Mouse (Mus musculus) heart, embryonic 14.5 days (tissue): ENCODE results near the gene Plscr1. TPM values are rescaled to one million over a fixed set of nuclear protein-coding genes. Genes with fewer than 3 reads are reported as not detected.

Source experiments
- ATAC-seq: fragments of 200-750 bp; cut with Nextera tagmentation; 2 replicates; pipeline ENCODE4 v1.8.0; 2017; ENCODE audit warnings: low read depth, moderate TSS enrichment; ENCODE audit not compliant: insufficient number of reproducible peaks, insufficient read depth, low FRiP score
- H3K27ac ChIP-seq, 2 experiments: fragments of 200-500 bp in 1 of 2; fragments of 300-500 bp in 1 of 2; sonication (generic) in 1 of 2; replicated peaks in 1 of 2; 2 replicates each; pipeline ENCODE4 v1.5.1; 2012 to 2014; ENCODE audit warnings: low read depth in 2 of 2, low read length in 2 of 2, control low read depth in 1 of 2, mild to moderate bottlenecking in 1 of 2, mixed read lengths in 1 of 2; ENCODE audit not compliant: control insufficient read depth in 1 of 2, insufficient read depth in 1 of 2
- H3K27me3 ChIP-seq: fragments of 300-500 bp; sonication (generic); 2 replicates; pipeline ENCODE4 v1.6.1; 2014; ENCODE audit warnings: mild to moderate bottlenecking, low read length, control low read depth; ENCODE audit not compliant: control insufficient read depth, insufficient read depth
- H3K36me3 ChIP-seq: fragments of 300-500 bp; sonication (generic); 2 replicates; pipeline ENCODE4 v1.6.1; 2014; ENCODE audit warnings: mild to moderate bottlenecking, control low read depth, low read length, mixed read lengths; ENCODE audit not compliant: control insufficient read depth, insufficient read depth
- H3K4me1 ChIP-seq, 2 experiments: fragments of 200-500 bp in 1 of 2; fragments of 300-500 bp in 1 of 2; sonication (generic) in 1 of 2; 2 replicates each; pipeline ENCODE4 v1.6.1; 2012 to 2014; ENCODE audit warnings: low read length in 2 of 2, control low read depth in 1 of 2, mixed read lengths in 1 of 2; ENCODE audit not compliant: control insufficient read depth in 2 of 2, insufficient read depth in 2 of 2
- H3K4me2 ChIP-seq: fragments of 300-500 bp; sonication (generic); 2 replicates; pipeline ENCODE4 v1.6.1; 2014; ENCODE audit warnings: mild to moderate bottlenecking, low read length
- H3K4me3 ChIP-seq, 2 experiments: fragments of 200-500 bp in 1 of 2; fragments of 300-500 bp in 1 of 2; sonication (generic) in 1 of 2; 2 replicates each; pipeline ENCODE4 v1.5.1; 2012 to 2014; ENCODE audit warnings: low read length in 2 of 2, mild to moderate bottlenecking in 2 of 2, control low read depth in 1 of 2, low read depth in 1 of 2, moderate library complexity in 1 of 2; ENCODE audit not compliant: control insufficient read depth in 1 of 2, insufficient read depth in 1 of 2
- H3K9ac ChIP-seq: fragments of 300-500 bp; sonication (generic); 2 replicates; pipeline ENCODE4 v1.6.1; 2014; ENCODE audit warnings: mild to moderate bottlenecking, low read length
- H3K9me3 ChIP-seq: fragments of 300-500 bp; sonication (generic); 2 replicates; pipeline ENCODE4 v1.6.1; 2016; ENCODE audit warnings: low read length, control low read depth; ENCODE audit not compliant: control insufficient read depth
- WGBS: fragments of 180-500 bp; shearing (Covaris S2); extraction: QIAGEN DNeasy Blood & Tissue Kit; methylation state at CpG from one replicate; pipeline ENCODE4 v1.1.7; 2014; 5-methylcytosine and 5-hydroxymethylcytosine counted together
- polyA plus RNA-seq: library from polyadenylated mRNA; unstranded; fragments of >200 nt; fragmentation: Nextera tagmentation; extraction: Ambion mirVana; gene quantifications from 2 replicates; pipeline ENCODE4 v1.2.1, GENCODE M21; 2014

Gene Plscr1
- polyA plus RNA-seq, 1 experiment from 2014 or later = 29.9 TPM

DNA sequence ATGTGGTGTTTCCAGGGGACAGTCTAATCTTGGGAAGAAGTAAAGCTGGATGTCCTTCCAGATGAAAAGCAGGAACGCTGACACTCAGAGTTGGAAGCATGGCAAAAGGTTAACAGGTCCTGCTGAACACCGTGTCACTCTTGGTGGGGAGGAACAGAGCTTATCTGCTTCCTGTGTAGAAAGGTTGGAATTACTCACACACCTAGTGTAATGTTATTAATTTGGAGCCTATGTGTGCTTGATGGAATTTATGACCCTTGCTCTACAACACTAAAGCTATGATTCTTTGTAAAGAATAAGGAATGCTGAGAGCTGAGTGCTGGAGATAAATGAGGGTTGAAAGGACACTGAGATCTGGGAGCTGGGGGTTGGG lies 19.7 kb upstream of the Plscr1 start:
- Histone ChIP-seq H3K4me2 (no peak overlapping the region), H3K27me3 (no peaks in the 10 kb centered on the region), H3K4me1 (peaks cover 0 to 2% of the 10 kb centered on the region in 2 experiments; a peak in 1 of 4 replicates), H3K36me3 (no peaks in the 10 kb centered on the region), H3K9me3 (no peaks in the 10 kb centered on the region), H3K9ac (no peak overlapping the region), H3K4me3 (no peak overlapping the region), H3K27ac (no peak overlapping the region)
- 31% methylated on average over 2 of the region's 2 CpGs for WGBS
- no peak for ATAC-seq

DNA sequence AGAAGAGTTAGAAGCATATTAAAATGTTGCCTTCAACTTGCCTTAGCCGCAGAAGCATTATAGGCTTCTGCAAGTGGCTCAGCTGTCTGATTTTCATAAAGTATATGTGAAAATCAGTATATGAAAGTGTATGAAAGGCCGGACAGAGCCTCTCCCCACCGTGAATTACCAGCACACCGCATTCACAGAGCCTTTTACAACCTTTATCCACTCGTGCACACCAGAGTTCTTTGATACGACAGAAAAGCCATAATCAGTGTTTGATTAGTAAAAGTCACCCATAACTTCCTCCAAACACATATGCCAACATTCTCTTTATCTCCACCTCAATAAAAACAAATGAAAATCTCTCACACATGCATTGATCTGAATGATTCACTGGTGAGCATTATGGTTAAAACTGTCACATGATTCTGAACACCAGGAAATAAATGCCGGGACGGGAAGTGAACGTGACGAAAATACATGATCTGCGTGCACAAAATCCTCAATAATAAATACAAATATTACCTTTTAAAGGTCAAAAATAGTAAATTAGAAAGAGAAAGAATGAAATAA lies 14.6 kb upstream of the Plscr1 start:
- Histone ChIP-seq H3K27ac (no peak overlapping the region), H3K9ac (no peak overlapping the region), H3K4me1 (no peaks in the 10 kb centered on the region), H3K4me2 (no peak overlapping the region), H3K27me3 (no peaks in the 10 kb centered on the region), H3K36me3 (no peaks in the 10 kb centered on the region), H3K9me3 (no peaks in the 10 kb centered on the region), H3K4me3 (no peak overlapping the region)
- no peak for ATAC-seq
- WGBS = 85% methylated on average over 11 of the region's 11 CpGs

DNA sequence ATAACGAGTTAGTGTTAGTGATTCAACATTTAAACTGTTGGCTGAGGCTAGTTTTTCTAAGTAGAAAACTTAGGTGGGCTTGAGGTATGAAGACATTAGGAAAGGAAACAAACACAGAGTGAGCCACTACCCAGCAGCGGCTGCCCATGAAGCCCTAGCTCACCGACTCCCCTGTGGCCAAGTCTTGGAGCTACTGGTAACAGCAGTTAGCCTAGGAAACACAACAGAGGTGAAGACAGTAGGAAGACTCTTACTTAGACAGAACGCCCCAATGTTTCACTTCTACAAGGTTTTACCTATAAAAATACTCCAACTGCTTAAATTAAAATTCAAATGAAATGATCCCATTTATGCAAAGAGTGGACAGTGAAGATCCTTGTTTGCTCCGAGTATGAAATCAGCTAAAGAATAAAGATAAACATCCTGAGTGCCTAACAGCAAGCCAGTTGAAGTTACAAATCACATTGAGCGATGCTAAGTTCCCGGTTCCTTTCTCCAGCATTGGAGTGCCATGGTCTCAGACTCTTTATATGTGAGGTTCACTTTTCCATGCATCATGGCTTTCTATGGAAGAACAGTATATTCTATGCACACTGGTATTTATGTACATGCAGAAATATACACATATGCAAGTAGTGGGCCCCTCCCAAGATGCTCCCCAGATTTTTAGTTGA lies 640 bp upstream of the Plscr1 start:
- no peak overlapping the region for H3K27ac ChIP-seq
- no peak overlapping the region for H3K9ac ChIP-seq
- H3K4me2 ChIP-seq = no peak overlapping the region
- no peak overlapping the region for H3K4me3 ChIP-seq
- no peaks in the 10 kb centered on the region for H3K9me3 ChIP-seq
- no peaks in the 10 kb centered on the region for H3K27me3 ChIP-seq
- peaks cover 2 to 9% of the 10 kb centered on the region in 2 experiments for H3K4me1 ChIP-seq
- 78% methylated on average over 7 of the region's 7 CpGs for WGBS
- H3K36me3 ChIP-seq = no peaks in the 10 kb centered on the region
- no peak for ATAC-seq

DNA sequence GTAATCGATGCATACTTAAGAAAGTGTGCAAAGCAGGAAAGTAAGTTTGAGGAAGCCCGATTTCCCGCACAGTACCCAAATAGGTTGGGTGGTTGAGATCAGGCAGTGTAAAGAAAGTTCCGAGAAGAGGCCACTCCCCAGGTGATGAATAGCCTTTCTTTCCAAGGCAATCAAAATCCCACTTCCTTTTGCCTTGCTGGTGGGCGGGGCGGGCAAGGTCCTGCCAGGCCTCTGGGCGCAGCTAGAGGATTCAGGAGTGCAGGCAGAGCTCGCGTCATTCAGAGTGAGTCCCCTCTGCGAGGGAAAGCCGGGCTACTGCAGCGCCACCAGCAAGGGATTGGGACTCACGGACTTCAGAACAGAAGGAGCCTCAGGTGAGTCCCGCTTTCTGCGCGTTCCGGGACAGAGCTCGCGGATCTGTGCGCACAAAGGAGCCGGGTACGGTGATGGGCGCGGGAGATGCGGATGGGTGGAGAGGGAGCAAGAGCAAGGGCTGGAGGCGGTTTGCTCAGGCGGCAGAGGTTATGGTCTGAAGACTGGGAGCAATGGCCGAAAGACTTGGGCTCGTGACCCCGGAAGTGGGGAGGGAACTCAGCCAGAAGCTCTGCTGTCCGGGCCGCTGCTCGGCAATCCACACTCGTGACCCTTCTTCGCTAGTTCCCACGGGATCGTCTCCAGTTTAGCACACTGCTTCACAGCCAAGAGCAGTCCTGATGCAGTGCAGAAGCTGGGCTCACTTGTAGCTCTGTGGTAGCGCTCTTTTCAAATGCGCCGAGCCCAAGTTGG lies 630 bp downstream of the Plscr1 start:
- under 1% methylated on average over 40 of the region's 40 CpGs for WGBS
- Histone ChIP-seq H3K27me3 (no peaks in the 10 kb centered on the region), H3K36me3 (no peaks in the 10 kb centered on the region)

DNA sequence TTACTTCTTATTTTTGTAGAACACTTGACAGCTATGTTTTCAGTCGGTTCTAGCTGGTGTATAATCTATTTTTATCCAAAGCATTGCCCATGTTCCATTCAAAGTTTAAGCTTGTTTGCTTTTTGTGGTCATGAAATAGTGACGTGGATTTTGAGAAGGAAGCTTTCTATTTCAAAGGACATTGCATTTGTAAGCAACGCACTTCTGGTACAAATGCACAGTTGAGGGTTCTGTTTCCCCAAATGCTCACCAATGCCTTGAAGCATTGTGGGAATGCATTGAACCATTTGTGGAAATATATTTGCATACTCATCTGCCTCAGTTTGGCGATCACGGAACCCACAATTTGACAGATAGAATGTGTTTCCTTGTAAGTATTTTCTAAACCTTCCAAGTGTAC lies 3.2 kb downstream of the Plscr1 start:
- Histone ChIP-seq H3K9ac (no peak overlapping the region), H3K9me3 (no peaks in the 10 kb centered on the region), H3K36me3 (0 out of 2 replicates have a peak, but pooled peaks cover 4% of the 10 kb centered on the region), H3K27me3 (no peaks in the 10 kb centered on the region), H3K4me1 (peaks cover 2 to 9% of the 10 kb centered on the region in 2 experiments), H3K4me3 (no peak overlapping the region), H3K4me2 (no peak overlapping the region), H3K27ac (no peak overlapping the region)
- 76% methylated on average over 5 of the region's 5 CpGs for WGBS
- ATAC-seq = no peak

More for the DNA sequence above, 630 bp downstream of the Plscr1 start:
- H3K9ac ChIP-seq = peak overlapping the region; percentile 84
- peak overlapping the region; percentile 97 to 99 for H3K27ac ChIP-seq
- H3K9me3 ChIP-seq = no peaks in the 10 kb centered on the region
- H3K4me3 ChIP-seq = peak overlapping the region; percentile 69 to 91
- H3K4me1 ChIP-seq = peaks cover 2 to 9% of the 10 kb centered on the region in 2 experiments
- ATAC-seq = peak; percentile 92
- peak overlapping the region; percentile 83 for H3K4me2 ChIP-seq

DNA sequence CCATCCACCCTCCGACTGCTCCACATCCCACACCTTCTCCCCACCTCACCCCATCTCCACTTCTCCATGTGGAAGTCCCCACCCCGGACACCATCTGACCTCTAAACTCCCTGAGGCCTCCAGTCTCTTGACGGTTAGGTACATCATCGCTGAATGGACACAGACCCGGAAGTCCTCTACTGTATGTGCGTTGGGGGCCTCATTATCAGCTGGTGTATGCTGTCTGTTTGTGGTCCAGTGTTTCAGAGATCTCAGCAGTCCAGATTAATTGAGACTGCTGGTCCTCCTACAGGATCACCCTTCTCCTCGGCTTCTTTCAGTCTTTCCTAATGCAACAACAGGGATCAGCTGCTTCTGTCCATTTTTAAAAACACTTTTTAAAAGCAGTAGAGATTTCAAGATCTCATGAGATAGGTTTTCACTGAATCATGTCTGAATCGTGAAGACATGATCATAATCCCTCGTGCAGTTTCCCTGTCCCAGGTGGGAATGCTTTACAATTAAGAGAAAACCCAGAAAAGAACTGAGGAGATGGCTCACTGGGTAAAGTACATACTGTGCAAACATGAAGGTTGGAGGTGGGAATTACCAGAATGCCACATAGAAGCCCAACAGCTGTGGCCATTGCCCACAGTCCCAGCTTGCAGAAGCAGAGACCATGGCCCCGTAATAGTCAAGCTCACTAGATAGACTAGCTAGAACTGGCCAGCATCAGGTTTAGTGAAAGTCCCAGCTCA lies 4.2 kb downstream of the Plscr1 start:
- H3K27ac ChIP-seq = no peak overlapping the region
- no peaks in the 10 kb centered on the region for H3K9me3 ChIP-seq
- 0 out of 2 replicates have a peak, but pooled peaks cover 5% of the 10 kb centered on the region for H3K36me3 ChIP-seq
- no peak overlapping the region for H3K4me2 ChIP-seq
- H3K4me3 ChIP-seq = no peak overlapping the region
- H3K27me3 ChIP-seq = no peaks in the 10 kb centered on the region
- 85% methylated on average over 10 of the region's 10 CpGs for WGBS
- peaks cover 2 to 9% of the 10 kb centered on the region in 2 experiments for H3K4me1 ChIP-seq
- no peak for ATAC-seq
- H3K9ac ChIP-seq = no peak overlapping the region

DNA sequence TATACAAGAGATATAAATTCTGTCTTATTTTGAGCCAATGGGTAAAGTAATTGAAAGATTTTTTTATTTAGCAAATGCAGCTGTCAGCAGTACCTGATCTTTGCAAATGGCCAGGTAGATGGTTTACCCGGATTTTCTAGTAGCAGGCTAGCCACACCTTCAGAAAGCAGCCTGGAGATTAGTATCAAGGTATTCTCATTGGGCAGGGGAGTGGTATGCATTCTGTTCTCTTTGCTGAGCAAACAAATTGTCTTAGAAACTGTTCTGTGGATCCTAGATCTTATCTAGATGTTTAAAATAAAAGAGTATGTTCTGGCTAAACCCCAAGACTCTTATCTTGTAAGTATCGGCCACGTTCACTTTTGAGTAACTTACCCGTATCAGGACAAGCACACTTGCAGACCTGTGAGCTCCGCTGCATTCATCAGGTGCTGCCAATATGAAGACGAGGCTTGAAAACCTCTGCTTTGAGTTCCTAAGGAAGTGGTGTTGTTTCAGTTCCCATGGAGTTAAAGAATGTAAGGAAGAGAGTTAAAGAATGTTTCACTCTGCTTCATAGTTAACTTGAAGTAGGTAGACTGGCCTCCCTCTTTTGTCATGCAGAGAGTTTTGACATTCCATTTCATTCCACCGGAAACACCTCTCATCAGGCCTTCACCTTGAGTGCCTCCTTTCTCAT lies 11.1 kb downstream of the Plscr1 start:
- Histone ChIP-seq H3K27me3 (no peaks in the 10 kb centered on the region), H3K9me3 (no peaks in the 10 kb centered on the region), H3K9ac (no peak overlapping the region), H3K4me3 (no peak overlapping the region), H3K36me3 (peaks cover 60% of the 10 kb centered on the region), H3K4me2 (no peak overlapping the region), H3K27ac (no peak overlapping the region), H3K4me1 (0 out of 4 replicates have a peak, but pooled peaks cover 0 to 3% of the 10 kb centered on the region in 2 experiments)
- no peak for ATAC-seq
- 57% methylated on average over 7 of the region's 7 CpGs for whole genome bisulfite sequencing
